Mouse (Mus musculus): ENCODE data around the gene Ccdc14.
"Not testable (repeated sequence)": the region's sequence is repeated elsewhere in the genome, so short reads cannot be mapped to it uniquely, and the experiment has no call there.

Ccdc14 gene

DNA sequence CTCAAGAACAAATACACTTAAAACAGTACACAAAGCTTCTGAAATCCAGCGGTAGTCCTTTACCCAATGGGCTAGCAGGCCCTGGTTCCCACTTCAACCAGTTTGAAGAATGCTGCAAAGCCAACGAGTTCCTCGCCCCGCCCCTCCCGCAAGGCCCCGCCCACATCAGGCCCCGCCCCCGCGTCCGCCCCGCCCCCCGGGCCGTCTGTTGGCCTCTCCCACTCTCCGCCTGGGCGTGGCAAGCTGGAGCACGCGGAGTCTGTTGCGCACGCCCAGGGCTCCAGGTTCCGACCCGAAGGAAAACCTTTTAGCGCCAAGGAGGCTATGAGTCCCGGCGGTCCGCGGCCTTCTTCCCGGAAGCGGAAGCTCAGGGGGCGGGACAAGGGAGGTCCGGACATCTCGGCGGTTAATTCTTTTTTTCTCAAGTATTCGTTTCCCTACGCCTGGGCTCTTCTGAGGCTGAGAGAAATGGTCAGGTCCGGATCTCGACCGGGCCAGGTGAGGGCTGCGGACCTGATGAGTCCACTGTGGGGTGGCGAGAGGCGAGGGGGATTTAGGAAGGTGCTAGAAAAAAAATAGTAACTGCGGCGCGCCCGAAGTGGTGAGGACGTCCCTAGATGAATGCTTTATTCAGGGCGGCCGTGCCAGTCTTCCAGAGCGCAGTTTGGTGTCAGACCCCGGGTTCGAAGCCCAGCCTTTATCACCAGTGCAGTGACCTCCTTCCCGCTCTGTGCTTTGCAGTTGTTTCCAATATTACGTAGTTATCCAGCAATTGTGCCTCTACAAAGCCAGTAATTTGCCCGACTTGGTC is at the start of gene Ccdc14:
Gene Ccdc14, plus strand, starts transcription at position 283 of the 811 bp plus-strand sequence.
- DNase-seq (ENCODE audit: low spot score): peak; percentile 94

GRCm38 (mm10) chr16:34643511-34644259 is 46.7 kb upstream of the Ccdc14 start:
- DNase-seq (ENCODE audit: low spot score): no peak

GRCm38 (mm10) chr16:34649621-34650020 is 40.8 kb upstream of the Ccdc14 start, which contains the start of gene Ropn1:
Gene Ropn1, plus strand, starts transcription at chr16:34649921.
- DNase-seq (ENCODE audit: low spot score): no peak

DNA sequence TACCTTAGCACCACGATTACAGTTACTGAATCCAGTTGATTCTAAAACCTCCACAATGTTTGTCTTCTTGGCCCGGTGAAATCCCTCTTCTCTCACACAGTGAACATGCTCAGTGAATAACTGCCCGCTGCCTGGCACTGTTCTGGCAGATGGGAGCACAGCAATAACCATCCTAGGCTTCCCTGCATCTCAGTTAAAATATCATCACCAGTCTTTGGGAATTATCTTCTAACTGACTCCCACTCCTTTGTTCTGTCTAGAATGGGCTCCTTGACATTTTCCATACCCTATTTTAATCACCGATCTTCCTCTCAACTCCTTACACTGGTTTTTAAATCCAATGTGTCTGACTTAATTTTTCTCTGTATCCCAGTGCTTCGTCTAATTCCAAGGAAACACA is 37.4 kb upstream of the Ccdc14 start:
- no peak for DNase-seq (ENCODE audit: low spot score)

DNA sequence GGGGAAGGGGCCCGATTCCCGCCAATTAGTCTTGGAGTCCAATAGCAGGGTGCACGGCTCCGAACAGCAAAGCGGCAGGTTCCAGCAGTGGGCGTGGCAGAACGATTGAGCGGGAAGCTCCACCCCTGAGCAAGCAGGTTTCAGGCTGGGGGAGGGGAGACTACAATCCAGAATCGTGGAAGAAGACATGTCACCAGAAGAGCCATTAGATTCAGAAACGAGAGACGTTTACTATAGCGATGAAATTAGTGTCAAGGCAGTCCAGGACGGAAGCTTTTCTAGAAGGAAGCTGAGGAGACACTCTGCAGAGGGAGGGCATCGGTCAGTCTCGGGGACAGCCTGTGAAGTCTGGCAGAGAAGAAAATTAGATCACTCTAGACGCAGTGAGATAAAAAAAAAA is 32.9 kb upstream of the Ccdc14 start:
- DNase-seq (ENCODE audit: low spot score): not testable (repeated sequence)

GRCm38 (mm10) chr16:34657983-34658382 is 32.4 kb upstream of the Ccdc14 start:
- DNase-seq (ENCODE audit: low spot score): no peak

GRCm38 (mm10) chr16:34658388-34658787 is 32.0 kb upstream of the Ccdc14 start:
- DNase-seq (ENCODE audit: low spot score): no peak

DNA sequence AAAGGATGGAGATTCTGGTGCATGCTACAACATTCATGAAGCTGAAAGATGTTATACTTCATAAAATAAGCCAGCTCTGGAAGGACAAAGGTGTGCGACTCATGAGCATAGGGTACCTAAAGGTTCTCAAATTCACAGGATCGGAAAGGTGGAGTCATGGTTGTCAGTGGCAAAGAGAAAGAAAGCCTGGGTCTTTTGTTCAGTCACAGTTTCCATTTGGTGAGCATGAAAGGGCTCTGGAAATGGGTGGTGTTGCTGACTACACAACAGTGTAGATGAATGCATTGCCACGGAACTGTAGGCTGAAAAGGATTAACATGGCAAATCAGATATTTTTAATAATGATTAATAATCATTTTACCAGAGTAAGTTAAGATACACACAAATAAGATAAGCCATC is 25.9 kb upstream of the Ccdc14 start:
- DNase-seq (ENCODE audit: low spot score): no peak

DNA sequence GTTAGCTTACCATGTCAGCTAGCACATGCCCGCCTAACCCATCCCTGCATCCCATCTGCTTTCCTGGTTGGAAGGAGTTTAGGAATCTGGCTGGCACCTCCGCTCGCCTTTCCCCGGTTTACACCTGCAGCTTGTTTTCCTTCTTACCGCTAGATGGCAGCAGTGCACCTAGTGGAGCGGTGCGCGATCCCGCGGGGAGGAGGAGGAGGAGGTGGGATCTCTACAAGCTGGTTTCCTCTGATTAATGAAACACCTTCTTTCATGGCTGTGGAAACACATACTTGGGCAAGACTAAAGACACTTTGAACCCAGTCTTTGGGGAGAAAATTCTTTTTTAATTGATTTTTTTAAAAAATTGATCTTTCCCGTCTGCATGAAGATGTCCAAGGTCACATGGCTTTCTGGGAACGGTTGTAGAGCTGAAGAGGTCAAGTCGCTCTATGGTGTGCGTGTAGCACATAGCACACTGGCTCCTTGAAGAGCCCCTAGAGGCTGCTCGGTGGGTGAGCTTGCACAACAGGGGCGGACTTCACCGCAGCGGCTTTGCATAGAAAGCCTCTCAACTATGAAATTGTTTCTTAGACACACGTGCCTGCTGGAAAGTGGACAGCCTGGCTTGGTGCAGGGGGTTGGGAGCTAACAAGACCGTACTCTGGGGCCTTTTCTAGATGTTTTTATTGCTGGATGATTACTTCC is 23.2 kb upstream of the Ccdc14 start:
- peak; percentile 76 for DNase-seq (ENCODE audit: low spot score)

DNA sequence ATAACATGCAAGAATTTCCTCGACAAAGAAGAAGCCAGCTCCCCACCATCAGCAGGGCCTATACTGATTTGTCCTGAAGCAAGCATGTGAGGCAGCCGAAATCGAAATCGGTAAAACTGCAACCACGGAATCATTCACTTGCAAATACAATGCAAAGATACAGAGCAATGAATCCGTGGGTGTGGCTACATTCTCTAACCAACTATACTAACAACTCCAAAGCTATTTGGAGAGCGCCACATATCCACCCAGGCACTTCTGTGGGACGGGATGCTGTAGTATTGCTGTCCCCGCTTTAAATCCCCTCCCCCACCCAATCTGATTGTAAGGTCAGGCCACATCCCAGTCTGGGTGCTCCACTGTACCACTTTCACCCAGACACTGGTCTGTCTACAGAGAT is 22.1 kb upstream of the Ccdc14 start:
- no peak for DNase-seq (ENCODE audit: low spot score)

- peak; percentile 61 for DNase-seq (ENCODE audit: low spot score)
Observed at GRCm38 (mm10) chr16:34671966-34672365, 18.4 kb upstream of the Ccdc14 start.

DNA sequence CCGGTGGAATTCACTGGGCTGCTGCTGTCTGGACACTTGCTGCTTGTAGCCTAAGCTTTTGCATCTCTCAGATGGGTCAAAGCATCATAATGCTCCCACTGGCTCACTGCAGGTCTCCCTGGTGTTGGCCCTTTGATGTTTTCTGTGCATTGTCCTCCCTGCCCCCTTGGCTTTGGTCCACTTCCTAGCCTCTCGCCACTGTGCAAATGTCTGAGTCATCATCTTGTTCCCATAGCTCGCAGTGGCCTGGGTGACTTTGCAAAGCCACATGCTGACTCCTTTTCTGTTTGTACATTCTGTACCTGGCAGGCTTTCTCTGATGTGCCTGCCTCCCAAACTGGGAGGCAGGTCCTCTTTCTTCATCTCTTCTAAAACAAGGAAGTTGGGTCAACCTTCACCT is 17.6 kb upstream of the Ccdc14 start:
- no peak for DNase-seq (ENCODE audit: low spot score)

DNA sequence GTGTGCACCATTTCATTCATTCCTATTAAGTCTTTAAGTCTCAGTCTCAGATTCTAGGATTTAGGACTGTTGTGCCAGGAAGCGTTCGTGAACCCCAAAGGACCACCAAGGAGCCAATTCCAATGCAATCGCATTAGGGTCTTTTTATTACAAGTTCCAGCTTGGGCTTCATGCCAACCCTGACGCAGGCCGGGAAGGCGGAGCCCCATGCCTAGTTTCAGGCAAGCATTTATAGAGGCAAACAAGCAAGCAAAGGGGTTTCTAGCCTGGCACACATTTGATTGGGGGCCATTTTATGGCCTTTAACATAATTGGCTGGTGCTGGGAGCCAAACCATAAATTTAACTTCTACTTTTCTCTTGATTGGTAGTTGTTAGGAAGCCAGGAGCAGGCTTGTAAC is 16.1 kb upstream of the Ccdc14 start:
- no peak for DNase-seq (ENCODE audit: low spot score)

- no peak for DNase-seq (ENCODE audit: low spot score)
Observed at GRCm38 (mm10) chr16:34681823-34682222, 8.6 kb upstream of the Ccdc14 start.

DNA sequence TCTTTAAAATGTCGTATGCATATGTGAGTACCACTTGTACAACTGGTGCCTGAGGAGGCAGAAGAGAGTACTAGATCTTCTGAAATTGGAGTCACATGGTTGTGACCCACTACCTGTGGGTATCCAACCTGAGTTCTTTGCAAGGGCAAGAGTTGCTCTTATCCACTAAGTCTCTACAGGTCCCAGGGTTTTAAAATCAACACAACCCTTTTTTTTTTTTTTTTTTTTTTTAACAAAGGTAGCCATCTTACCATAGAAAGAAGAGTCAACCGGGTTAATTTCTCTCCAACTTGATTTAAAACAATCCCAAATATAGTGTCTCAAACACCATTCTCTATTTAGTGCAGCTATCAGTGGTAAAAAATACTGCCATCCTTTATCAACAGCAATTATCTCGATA is 537 bp upstream of the Ccdc14 start:
- DNase-seq (ENCODE audit: low spot score): no peak

DNA sequence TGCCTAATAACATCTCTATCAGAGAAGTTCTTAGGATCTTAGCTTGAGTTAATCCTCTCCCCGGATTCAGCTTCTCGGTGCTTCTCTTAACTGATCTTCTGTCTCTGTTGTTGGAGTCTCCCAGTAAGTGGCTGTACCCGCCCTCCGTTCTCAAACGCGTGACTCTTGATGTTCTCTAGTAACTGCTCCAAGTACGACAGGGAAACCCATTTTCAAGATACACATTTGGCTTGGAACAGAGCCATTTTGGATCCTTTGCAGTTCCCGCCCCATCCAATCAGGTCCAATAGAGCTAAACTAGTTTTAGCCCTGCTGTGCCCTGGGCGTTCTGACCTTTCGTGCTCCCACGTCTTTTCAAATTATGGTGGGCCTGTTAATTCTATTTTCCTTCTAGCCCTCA is 740 bp downstream of the Ccdc14 start:
- DNase-seq (ENCODE audit: low spot score): no peak

DNA sequence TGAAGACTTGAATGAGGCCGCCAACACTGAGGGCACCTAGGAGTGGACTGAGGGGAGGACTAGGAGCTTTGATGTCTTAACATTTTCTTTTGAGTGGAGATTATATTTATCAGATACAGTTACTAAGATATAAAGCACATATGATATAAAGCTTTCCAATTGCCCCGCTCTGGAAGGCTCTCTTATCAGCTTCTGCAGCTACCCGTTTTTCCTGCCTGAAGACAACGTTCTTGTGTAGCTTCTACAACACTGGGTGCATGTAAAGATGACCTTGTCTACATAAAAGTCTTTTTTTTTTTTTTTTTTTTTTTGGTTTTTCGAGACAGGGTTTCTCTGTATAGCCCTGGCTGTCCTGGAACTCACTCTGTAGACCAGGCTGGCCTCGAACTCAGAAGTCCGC is 4.1 kb downstream of the Ccdc14 start:
- no peak for DNase-seq (ENCODE audit: low spot score)

GRCm38 (mm10) chr16:34698721-34699120 is 8.3 kb downstream of the Ccdc14 start:
- not testable (repeated sequence) for DNase-seq (ENCODE audit: low spot score)

DNA sequence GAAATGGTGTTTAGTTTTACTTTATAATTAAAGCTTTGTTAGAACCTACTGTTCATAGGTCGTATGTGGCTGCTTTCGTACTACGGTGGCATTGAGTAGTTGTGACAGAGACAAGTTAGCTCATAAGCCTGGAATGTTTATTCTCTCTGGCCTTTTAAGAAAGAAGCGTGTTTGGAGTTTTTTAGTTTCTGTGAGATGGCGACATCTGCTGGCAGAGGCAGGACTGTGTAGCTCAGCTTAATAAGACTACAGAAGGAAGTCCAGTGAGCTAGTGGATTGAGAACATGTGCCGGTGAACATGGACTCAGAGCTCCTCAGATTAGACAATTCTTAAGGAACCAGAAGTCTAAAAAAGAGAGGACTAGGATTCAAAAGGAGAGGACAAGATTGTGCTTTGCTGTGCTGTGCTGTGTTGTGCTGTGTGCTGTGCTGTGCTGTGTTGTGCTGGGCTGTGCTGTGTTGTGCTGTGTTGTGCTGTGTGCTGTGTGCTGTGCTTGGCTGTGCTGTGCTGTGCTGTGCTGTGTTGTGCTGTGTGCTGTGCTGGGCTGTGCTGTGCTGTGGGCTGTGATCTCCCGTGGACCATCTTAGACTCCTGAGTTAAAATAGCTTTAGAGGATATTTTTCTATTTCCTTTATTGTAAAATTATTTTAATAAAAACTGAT is 9.9 kb downstream of the Ccdc14 start:
- peak; percentile 33 for DNase-seq (ENCODE audit: low spot score)

DNA sequence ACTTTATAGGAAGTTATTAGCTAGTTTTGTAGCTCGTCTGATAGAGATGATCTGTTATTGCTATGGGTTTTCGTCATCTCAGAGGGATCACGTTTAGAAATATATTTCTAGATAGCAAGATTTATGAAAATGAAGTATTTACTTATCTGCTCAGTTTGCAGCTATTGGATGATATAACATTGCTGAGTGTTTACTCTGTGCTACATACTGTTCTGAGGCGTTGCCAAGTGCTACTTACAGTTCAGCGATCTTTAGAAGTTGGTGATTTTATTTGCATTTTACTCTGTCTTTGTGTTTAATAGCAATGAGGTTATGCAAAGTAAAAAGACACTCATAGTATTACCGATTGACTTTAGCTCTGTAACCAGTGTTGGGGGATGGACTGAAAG is 10.4 kb downstream of the Ccdc14 start:
- no peak for DNase-seq (ENCODE audit: low spot score)

DNA sequence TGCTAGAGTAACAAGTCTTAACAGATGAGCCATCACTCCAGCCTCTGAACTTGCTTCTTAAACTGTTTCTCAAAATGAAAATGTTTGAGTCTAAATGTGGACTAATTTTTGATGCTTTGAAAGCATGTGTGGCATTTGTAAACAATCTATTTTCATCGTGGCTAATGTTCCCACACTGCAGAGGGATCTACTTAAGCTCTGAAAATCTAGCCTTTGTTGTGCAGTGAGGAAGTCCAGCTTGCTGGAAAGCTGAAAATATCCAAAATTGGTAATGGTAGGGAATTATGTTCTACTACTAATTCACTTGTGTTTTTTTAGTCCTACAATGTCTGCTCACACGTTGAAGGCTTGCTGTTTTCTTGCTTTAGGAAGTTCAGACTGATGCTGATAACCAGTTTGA is 15.6 kb downstream of the Ccdc14 start:
- DNase-seq (ENCODE audit: low spot score): no peak

DNA sequence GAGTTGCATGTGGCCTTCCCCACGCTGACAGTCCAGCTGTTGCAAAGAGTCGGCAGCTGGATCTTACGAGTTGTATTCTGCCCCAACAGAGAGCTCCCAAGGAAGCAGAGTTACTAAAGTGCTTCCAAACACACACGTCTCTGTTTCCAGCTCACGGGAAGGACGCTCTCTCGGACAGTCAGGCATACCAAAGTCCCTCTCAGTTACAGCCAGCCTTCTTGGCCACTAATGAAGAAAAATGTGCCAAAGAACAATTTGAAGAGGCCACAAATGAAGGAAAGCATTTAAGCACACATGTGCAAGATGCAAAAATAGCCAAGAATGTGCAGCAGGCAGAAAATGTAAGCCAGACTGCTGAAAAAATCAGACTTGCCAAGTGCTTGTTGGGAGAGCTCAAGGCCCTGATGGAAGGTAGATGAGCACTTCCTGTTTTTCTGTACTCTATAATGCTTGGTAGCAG is 16.1 kb downstream of the Ccdc14 start:
- peak; percentile 22 for DNase-seq (ENCODE audit: low spot score)

Measured in testis, postnatal 14 days (tissue).